Mouse (Mus musculus): ENCODE measurements around the gene Sirt1. TPM values are rescaled to one million over a fixed set of nuclear protein-coding genes. Genes with fewer than 3 reads are reported as not detected.

Gene Sirt1
- polyA plus RNA-seq (2015; fragmentation: Nextera tagmentation; extraction: Ambion mirVana) = 4.7 and 5.2 TPM in 2 replicates

DNA sequence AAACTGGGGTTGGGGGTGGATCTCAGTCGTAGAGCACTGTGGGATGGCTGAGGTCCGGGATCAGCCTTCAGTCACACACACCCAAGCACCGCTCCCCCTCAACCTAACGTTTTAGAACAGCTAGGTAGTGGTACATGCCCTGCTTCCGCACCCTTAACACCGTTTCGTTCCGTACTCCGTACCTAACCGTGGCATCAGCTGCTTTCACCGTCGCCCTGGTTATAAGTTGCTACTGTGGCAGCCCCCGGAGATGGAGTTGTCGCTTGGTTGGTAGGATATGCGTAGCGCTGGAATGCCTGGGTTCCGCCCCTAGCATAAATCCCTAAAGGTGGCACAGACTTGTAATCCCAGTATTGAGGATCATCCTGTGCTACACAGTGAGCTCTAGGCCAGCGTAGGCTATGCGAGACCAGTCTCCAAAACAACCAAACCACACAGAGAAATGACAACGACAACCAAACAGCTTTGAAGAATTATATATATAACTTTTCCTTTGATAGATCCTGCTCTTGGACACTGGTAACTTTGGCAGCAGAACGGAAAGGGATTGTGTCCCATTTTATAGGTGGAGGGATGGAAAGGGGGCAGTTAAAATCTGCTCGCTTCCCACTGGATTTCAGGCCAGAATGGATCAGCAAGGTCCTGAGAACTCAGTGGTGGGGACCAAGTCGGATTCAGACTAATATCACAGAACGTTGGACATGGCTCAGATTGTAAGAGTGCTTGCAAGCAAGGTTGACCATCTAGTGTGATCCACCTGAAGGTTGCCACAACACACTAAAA lies at the start of gene Sirt1:
TSS of gene Sirt1 (minus strand) at position 207 of the 783 bp plus-strand sequence.
- peak within 1 kb of the TSS; percentile 67 for H3K4me3 ChIP-seq
- WGBS = 5% methylated on average over 24 of the region's 24 CpGs
- H3K9me3 ChIP-seq = no peaks in the 10 kb centered on the region
- peak within 1 kb of the TSS; percentile 70 for H3K27ac ChIP-seq (replicated peaks)
- peak within 1 kb of the TSS; percentile 75 for H3K9ac ChIP-seq (replicated peaks)
- peaks cover 6% of the 10 kb centered on the region; the same call in 1 of the 2 replicates for H3K27me3 ChIP-seq
- peak within 1 kb of the TSS; percentile 91 for H3K4me2 ChIP-seq (replicated peaks)
- 0 out of 2 replicates have a peak, but pooled peaks have one; percentile 0 for ATAC-seq (replicated peaks)
- H3K36me3 ChIP-seq = no peaks in the 10 kb centered on the region
- H3K4me1 ChIP-seq = peaks cover 16% of the 10 kb centered on the region

GRCm38 (mm10) chr10:63429785-63430305 lies 48.3 kb upstream of the Sirt1 start, which contains the start of gene Ctnna3:
Gene Ctnna3 (plus strand): TSS chr10:63430098.
- Histone ChIP-seq H3K9ac (replicated peaks) (peak within 1 kb of the TSS; percentile 51), H3K36me3 (no peaks in the 10 kb centered on the region), H3K27ac (replicated peaks) (peak within 1 kb of the TSS; percentile 75), H3K9me3 (no peaks in the 10 kb centered on the region), H3K4me3 (peak within 1 kb of the TSS; percentile 86), H3K4me1 (peaks cover 7% of the 10 kb centered on the region; the same call in 1 of the 2 replicates), H3K27me3 (no peaks in the 10 kb centered on the region), H3K4me2 (replicated peaks) (peak within 1 kb of the TSS; percentile 55)
- 0% methylated on average over 55 of the region's 55 CpGs for WGBS
- ATAC-seq (replicated peaks) = peak; percentile 98

DNA sequence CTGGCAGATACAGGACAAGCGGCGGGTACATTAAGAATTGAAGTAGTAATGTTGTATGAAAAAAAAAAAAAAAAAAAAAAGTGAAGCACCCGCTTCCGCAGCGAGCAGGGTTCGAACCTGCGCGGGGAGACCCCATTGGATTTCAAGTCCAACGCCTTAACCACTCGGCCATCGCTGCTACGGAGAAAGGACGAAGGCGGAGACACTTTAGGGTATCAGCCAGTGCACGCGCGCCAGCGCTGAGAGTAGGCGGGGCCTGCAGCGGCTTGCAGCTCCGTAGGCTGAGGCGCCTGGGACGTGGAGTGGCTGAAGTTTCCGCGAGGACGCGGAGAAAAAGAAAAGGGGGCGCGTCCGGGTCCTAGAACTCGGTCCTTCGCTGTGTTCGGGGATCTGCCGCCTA lies 47.9 kb upstream of the Sirt1 start:
- no peaks in the 10 kb centered on the region for H3K36me3 ChIP-seq
- ATAC-seq (replicated peaks) = peak; percentile 95
- peak overlapping the region; percentile 55 for H3K4me2 ChIP-seq (replicated peaks)
- H3K9me3 ChIP-seq = no peaks in the 10 kb centered on the region
- peak overlapping the region; percentile 86 for H3K4me3 ChIP-seq
- peaks cover 7% of the 10 kb centered on the region; the same call in 1 of the 2 replicates for H3K4me1 ChIP-seq
- peak overlapping the region; percentile 51 for H3K9ac ChIP-seq (replicated peaks)
- no peaks in the 10 kb centered on the region for H3K27me3 ChIP-seq
- H3K27ac ChIP-seq (replicated peaks) = peak overlapping the region; percentile 75
- under 1% methylated on average over 34 of the region's 34 CpGs for whole genome bisulfite sequencing

DNA sequence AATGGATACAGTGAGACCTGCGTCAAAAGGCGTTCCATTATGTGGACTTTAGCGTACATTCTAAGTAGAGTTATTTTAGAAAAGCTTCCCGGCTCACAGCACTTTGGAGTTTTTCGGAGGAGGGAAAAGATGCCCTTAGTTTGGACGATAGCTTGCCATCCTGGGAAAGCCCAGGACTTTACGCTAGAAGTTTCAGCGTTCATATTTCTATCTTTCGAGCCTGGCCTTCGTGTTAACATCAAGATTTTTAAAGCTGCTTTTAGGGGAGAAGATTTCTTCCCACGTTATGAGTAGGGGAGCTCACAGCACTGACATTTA lies 47.5 kb upstream of the Sirt1 start:
- 2% methylated on average over 11 of the region's 11 CpGs for WGBS
- Histone ChIP-seq H3K27ac (replicated peaks) (peak overlapping the region; percentile 49; the same call in 1 of the 2 replicates), H3K36me3 (no peaks in the 10 kb centered on the region), H3K4me3 (peak overlapping the region; percentile 86), H3K9ac (replicated peaks) (peak overlapping the region; percentile 51), H3K4me2 (replicated peaks) (peak overlapping the region; percentile 55), H3K9me3 (no peaks in the 10 kb centered on the region), H3K27me3 (no peaks in the 10 kb centered on the region), H3K4me1 (peaks cover 7% of the 10 kb centered on the region; the same call in 1 of the 2 replicates)
- no peak; the same call in 1 of the 2 replicates for ATAC-seq (replicated peaks)

DNA sequence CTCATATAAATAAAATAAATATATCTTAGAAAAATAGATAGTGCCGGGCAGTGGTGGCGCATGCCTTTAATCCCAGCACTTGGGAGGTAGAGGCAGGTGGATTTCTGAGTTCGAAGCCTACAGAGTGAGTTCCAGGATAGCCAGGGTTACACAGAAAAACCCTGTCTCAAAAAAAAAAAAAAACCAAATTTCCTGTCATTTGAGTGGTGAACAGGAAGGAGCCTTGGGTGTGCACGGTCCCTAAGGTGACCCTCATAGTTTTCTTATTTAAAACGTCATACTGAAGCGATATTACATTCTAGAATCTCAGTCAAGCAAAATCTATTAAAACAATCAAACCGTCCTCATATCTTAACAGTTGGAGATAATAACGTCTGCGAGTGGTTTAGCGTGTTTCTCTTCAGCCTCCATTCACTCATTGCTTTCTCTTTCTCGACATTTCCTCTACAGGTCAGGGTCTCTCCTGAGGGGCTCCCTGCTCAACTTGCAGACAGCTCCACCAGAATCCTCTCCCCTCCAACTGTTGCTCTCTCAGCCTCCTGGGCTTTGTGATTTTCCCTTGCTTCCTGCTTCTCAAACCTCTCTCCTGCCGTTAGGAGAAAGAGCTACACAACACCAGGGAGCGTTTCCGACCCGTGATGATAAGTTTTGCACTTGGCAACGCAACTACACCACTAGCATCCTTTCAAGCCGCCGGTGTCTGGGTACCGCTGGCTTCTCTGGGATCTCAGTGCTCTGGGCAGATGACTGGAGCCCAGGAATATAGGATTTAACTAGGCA lies 46.9 kb upstream of the Sirt1 start:
- H3K4me3 ChIP-seq = peak overlapping the region; percentile 86
- H3K9me3 ChIP-seq = no peaks in the 10 kb centered on the region
- no peaks in the 10 kb centered on the region for H3K27me3 ChIP-seq
- H3K4me1 ChIP-seq = peaks cover 7% of the 10 kb centered on the region; the same call in 1 of the 2 replicates
- ATAC-seq (replicated peaks) = no peak
- peak overlapping the region; percentile 55 for H3K4me2 ChIP-seq (replicated peaks)
- H3K36me3 ChIP-seq = no peaks in the 10 kb centered on the region
- peak overlapping the region; percentile 49; the same call in 1 of the 2 replicates for H3K27ac ChIP-seq (replicated peaks)
- H3K9ac ChIP-seq (replicated peaks) = peak overlapping the region; percentile 51
- 22% methylated on average over 19 of the region's 19 CpGs for WGBS

DNA sequence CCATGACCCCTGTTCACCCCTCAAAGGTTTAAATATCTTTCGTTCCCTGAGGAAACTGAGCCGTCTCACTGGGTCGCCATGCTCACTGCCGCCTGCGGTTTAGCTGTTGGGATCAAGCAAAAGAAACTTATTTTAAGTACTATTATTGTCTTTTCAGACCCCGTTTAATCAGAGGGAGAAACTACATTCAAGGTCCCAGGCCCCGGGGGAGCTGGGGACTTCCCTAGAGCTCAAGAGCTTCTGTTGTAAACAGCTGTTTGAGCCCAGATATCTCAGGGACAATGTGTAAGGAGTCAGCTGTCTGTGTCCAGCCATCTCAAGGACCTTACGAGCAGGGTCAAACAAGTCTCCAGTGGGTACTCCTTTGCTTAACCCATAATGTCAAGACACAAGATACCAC lies 45.6 kb upstream of the Sirt1 start:
- H3K9me3 ChIP-seq = no peaks in the 10 kb centered on the region
- H3K4me3 ChIP-seq = no peak overlapping the region
- no peaks in the 10 kb centered on the region for H3K36me3 ChIP-seq
- 79% methylated on average over 8 of the region's 8 CpGs for WGBS
- ATAC-seq (replicated peaks) = no peak
- no peak overlapping the region for H3K9ac ChIP-seq (replicated peaks)
- H3K27ac ChIP-seq (replicated peaks) = no peak overlapping the region
- H3K4me1 ChIP-seq = peaks cover 7% of the 10 kb centered on the region; the same call in 1 of the 2 replicates
- no peaks in the 10 kb centered on the region for H3K27me3 ChIP-seq
- no peak overlapping the region for H3K4me2 ChIP-seq (replicated peaks)

DNA sequence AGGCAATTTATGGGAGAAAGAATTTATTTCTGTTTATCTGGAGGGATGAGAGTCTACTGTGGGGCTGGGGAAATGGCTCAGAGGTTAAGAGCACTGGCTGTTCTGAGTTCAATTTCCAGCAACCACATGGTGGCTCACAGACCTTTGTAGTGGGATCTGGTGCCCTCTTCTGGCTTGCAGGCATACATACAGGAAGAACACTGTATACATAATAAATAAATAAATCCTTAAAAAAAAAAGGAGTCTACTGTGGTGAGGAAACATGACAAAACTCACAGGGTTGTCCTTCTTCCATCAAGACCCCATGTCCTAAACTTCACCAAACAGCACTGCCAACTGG lies 42.9 kb upstream of the Sirt1 start:
- no peaks in the 10 kb centered on the region for H3K36me3 ChIP-seq
- H3K27ac ChIP-seq (replicated peaks) = no peak overlapping the region
- H3K9ac ChIP-seq (replicated peaks) = no peak overlapping the region
- no peaks in the 10 kb centered on the region for H3K9me3 ChIP-seq
- no peak overlapping the region for H3K4me3 ChIP-seq
- peaks cover 7% of the 10 kb centered on the region; the same call in 1 of the 2 replicates for H3K4me1 ChIP-seq
- H3K27me3 ChIP-seq = no peaks in the 10 kb centered on the region
- no peak overlapping the region for H3K4me2 ChIP-seq (replicated peaks)
- ATAC-seq (replicated peaks) = no peak

GRCm38 (mm10) chr10:63423591-63424474 lies 42.3 kb upstream of the Sirt1 start:
- H3K4me1 ChIP-seq = peaks cover 6% of the 10 kb centered on the region; the same call in 1 of the 2 replicates
- H3K9me3 ChIP-seq = no peaks in the 10 kb centered on the region
- no peaks in the 10 kb centered on the region for H3K36me3 ChIP-seq
- H3K27ac ChIP-seq (replicated peaks) = no peak overlapping the region
- no peak overlapping the region for H3K4me3 ChIP-seq
- WGBS = 72% methylated on average over 9 of the region's 9 CpGs
- no peak overlapping the region for H3K9ac ChIP-seq (replicated peaks)
- H3K4me2 ChIP-seq (replicated peaks) = no peak overlapping the region
- ATAC-seq (replicated peaks) = no peak
- H3K27me3 ChIP-seq = no peaks in the 10 kb centered on the region

DNA sequence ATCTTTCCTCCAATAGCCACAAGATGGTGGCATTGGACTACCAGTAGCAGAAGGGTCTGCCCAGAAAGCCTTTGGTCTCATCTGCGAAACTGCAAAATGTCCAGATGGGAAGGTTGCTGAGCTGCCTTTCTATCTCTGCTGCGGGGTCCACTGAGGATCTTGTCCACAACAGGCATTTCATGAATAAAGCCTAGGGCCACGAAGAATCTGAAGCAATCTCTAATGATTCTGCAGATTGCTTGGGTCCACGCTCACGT lies 41.2 kb upstream of the Sirt1 start:
- Histone ChIP-seq H3K36me3 (no peaks in the 10 kb centered on the region), H3K27ac (replicated peaks) (no peak overlapping the region), H3K4me2 (replicated peaks) (no peak overlapping the region), H3K27me3 (no peaks in the 10 kb centered on the region), H3K9me3 (no peaks in the 10 kb centered on the region), H3K4me1 (no peaks in the 10 kb centered on the region), H3K4me3 (no peak overlapping the region), H3K9ac (replicated peaks) (no peak overlapping the region)
- no peak for ATAC-seq (replicated peaks)
- WGBS = 91% methylated on average over 5 of the region's 5 CpGs

- H3K4me2 ChIP-seq (replicated peaks) = no peak within 1 kb of the TSS
- H3K4me1 ChIP-seq = no peaks in the 10 kb centered on the region
- H3K27ac ChIP-seq (replicated peaks) = no peak within 1 kb of the TSS
- WGBS = 89% methylated on average over 18 of the region's 18 CpGs
- H3K9ac ChIP-seq (replicated peaks) = no peak within 1 kb of the TSS
- H3K9me3 ChIP-seq = no peaks in the 10 kb centered on the region
- no peak for ATAC-seq (replicated peaks)
- no peaks in the 10 kb centered on the region for H3K36me3 ChIP-seq
- no peak within 1 kb of the TSS for H3K4me3 ChIP-seq
- no peaks in the 10 kb centered on the region for H3K27me3 ChIP-seq
Measured at GRCm38 (mm10) chr10:63421739-63422735, 40.5 kb upstream of the Sirt1 start, which contains the start of gene Gm7075. Gene Gm7075 (minus strand): TSS chr10:63421789.

DNA sequence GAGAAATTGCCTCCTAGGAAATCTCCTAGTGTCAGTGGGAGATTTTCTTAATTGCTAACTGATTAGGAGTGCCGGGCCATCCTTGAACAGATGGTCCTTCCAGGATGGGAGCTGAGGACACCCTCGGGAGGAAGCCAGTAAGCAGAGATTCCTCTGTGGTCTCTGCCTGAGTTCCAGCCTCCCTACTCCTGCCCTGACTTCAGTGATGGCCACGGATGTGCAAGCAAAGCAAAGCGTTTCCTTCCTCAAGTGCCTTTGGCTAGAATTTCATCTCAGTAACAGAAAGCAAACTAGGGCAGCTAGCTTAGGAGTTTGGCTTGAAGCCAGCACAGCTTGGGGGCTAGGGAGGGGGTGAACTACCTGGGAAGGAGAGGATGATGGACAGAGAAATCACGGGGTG lies 35.6 kb upstream of the Sirt1 start:
- no peak overlapping the region for H3K4me2 ChIP-seq (replicated peaks)
- WGBS = 69% methylated on average over 5 of the region's 5 CpGs
- H3K9ac ChIP-seq (replicated peaks) = no peak overlapping the region
- no peaks in the 10 kb centered on the region for H3K36me3 ChIP-seq
- no peak for ATAC-seq (replicated peaks)
- no peak overlapping the region for H3K27ac ChIP-seq (replicated peaks)
- no peaks in the 10 kb centered on the region for H3K27me3 ChIP-seq
- no peaks in the 10 kb centered on the region for H3K4me1 ChIP-seq
- no peaks in the 10 kb centered on the region for H3K9me3 ChIP-seq
- no peak overlapping the region for H3K4me3 ChIP-seq

Data from forebrain, embryonic 15.5 days (tissue).